Mouse (Mus musculus): ENCODE measurements around the gene Hmces.

Gene Hmces

GRCm38 (mm10) chr6:87913661-87914325 is at the start of gene Hmces:
TSS of gene Hmces (plus strand) at chr6:87913935.
- DNase-seq: peak; percentile 77

DNA sequence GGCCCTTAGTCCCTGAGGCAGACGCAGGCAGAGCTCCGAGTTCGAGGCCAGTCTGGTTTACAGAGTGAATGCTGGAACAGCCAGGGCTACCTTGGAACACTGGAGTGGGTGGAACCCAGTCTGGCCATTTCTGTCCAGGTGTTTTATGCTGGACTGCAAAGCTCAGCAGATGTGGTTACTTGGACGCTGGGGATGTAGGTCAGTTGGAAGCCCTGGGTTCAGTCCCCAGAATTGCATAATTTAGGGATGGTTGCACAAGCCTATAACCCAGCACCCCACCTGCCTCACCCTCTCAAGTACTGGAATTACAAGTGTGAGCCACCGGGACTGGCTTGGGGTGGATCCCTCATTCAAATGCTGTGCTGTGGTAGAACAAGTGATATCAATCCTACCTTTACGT is 47.5 kb upstream of the Hmces start:
- DNase-seq: no peak

- DNase-seq: no peak
These were observed 46.5 kb upstream of the Hmces start for GRCm38 (mm10) chr6:87867256-87867655.

- DNase-seq: no peak
These were observed 44.7 kb upstream of the Hmces start for GRCm38 (mm10) chr6:87868871-87869506.

DNA sequence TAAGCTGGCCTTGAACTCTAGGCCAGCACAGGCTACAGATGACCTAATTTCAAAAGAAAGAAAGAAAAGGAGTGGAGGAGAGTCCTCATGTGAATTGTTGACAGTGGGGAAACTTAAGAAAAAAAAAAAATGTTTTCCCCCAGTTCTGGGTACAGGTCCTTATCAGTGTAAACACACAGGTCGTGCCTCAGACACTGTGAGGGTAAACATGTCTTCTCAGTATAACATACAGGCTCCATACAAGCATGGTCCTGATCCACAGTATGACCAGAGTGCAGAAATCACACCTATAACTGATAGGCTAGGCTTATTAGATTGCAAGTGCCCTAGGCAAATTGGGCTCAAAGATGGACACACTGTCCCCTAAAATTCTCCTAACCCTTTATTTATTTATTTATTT is 43.3 kb upstream of the Hmces start:
- DNase-seq: no peak

- DNase-seq: no peak
These were observed 42.5 kb upstream of the Hmces start for GRCm38 (mm10) chr6:87871240-87871639.

DNA sequence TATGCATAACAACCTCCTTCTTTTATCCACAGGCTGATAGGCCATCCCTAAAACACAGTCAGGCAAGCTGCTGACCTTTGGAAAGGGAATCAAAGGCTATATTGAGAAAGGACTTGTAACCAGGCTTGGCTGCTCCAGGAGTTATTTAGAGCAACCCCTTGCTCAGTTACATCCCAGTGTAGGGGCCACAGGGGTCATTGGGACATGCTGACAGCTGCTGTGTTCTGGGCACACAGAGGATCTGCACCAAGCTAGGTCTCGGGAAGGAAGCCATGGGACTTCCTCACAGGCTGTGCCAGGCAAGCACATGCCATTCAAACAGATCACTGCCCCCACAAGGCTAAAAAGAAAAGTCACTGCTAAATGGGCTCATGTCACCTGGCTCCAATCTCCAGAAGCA is 40.6 kb upstream of the Hmces start:
- DNase-seq: no peak

- DNase-seq: no peak
These were observed 39.8 kb upstream of the Hmces start for GRCm38 (mm10) chr6:87873963-87874362.

DNA sequence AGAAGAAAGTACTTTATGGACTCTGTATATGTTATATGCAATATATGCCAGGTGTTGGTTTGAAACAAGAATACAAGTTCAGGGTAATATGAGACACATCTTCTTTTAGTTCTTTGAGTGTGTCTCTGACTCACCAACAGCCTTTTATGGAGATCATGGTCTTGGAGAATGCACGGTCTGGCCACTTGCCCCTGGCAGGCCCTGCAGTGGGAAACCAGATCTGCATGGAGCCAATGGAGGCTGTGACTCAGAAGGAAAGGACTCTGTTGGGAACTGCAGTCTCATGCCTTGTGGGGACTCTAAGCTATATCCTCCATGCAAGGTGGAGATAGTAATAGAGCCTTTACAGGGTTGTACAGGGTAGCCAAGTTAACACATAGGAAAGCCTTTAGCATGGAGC is 38.7 kb upstream of the Hmces start:
- no peak for DNase-seq

DNA sequence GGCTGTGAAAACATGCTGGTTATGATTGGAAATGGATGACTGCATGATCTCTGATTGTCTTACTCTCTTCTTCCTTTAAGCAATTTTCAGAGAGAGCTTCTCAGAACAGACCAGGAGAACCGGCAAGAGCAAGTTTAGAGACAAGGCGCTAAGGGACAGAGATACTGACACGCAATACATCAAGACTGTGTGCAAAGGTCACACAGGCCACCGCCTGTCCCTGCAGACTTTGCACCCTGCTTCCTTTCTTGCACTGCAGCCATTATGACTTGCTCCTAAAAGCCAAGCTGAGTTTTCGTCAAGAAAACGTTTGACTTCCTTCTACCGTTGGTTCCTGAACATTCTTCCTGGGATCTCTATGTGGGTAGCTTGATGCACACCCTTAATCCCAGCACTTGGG is 38.2 kb upstream of the Hmces start:
- DNase-seq: no peak

- DNase-seq: no peak
These were observed 37.6 kb upstream of the Hmces start for GRCm38 (mm10) chr6:87876068-87876643.

DNA sequence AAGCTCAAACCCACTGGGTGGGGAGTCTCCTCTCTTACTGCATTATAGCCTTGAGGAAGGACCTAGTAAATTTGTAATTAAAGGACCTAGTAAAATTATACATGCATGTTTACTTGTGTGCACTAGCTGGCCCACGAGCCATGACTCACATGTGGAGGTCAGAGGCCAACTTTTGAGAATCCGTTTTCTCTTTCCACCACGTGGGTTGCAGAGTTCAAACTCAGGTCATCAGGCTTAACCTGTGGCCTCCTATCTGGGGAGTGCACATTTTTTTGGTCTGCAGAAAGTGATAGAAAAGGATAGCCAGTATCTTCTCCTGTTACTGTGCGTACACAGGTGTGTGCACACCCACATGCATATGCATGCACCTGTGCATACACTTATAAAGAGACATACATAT is 34.7 kb upstream of the Hmces start:
- no peak for DNase-seq

DNA sequence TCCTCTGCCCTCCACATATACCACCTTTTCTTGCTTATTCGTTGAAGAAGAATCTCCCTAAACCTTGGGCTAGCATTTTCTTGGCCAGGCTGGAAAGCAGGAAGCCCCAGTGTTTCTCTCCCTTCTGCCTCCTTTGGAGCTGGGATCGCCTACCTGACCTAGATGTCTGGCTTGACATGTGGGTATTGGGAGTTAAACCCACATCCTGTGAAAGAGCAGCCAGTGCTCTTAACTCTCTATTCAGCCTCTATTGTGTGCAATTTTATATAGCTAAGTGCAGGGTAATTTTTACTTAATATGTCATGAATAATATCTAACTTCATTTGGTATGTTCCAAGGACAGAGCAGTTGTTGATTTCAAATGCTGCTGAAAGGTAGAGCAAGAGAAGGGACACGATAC is 34.1 kb upstream of the Hmces start:
- no peak for DNase-seq

DNA sequence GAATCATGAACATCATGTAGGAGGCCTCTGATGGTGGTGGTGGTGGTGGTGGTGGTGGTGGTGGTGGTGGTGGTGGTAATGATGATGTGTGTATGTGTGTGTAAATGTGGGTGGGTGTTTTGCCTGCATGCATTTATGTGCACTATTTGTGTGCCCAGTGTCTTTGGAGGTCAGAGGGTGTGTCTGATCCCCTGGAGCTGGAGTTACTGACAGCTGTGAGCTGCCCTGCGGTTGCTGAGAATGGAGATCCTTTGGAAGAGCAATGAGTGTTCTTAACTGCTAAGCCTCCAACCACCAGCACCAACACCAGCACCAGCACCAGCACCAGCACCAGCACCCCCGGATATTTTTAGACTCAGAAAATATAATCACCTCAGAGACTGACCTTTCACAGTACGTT is 31.5 kb upstream of the Hmces start:
- no peak for DNase-seq

- DNase-seq: no peak
These were observed 30.9 kb upstream of the Hmces start for GRCm38 (mm10) chr6:87882816-87883215.

- no peak for DNase-seq
These were observed 27.0 kb upstream of the Hmces start for GRCm38 (mm10) chr6:87886721-87887120.

GRCm38 (mm10) chr6:87887594-87888233 is 26.0 kb upstream of the Hmces start, which contains the start of gene Copg1:
TSS of gene Copg1 (plus strand) at chr6:87887814.
- peak; percentile 100 for DNase-seq

DNA sequence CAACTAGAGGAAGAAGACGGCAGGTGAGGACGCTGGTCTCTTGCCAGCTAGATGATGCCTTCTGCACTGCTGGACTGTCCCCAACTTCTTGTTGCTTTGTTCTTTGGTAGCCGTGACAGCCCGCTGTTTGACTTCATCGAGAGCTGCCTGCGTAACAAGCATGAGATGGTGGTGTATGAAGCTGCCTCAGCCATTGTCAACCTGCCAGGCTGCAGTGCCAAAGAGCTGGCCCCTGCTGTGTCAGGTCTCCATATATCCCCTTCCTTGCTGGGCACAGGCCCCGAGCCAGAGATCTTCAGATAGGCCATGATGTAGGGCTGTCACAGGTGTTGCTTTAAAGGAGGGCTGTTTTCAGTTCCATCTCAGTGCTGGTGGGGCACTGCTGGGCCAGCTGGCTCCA is 19.8 kb upstream of the Hmces start:
- DNase-seq: peak; percentile 83

- DNase-seq: no peak
These were observed 15.7 kb upstream of the Hmces start for GRCm38 (mm10) chr6:87898028-87898427.

DNA sequence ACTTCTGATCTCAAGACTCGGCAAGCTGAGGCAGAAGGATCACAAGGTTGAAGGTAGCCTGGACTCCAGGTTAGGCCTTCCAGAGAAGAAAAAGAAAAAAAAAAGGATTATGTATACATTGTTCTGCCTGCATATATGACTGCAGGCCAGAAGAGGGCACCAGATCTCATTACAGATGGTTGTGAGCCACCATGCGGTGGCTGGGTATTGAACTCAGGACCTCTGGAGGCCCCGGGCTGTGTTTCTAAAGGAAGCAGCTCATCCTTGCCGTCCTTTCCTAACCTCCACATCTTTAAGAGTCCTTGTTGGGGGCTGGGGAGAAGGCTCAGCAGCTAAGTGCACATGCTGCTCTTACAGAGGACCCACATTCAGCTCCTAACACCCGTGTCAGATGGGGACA is 7.1 kb upstream of the Hmces start:
- DNase-seq: no peak

- DNase-seq: no peak
These were observed 4.6 kb upstream of the Hmces start for GRCm38 (mm10) chr6:87909181-87909580.

- no peak for DNase-seq
These were observed 2.2 kb upstream of the Hmces start for GRCm38 (mm10) chr6:87911559-87911958.

- peak; percentile 50 for DNase-seq
These were observed 779 bp downstream of the Hmces start for GRCm38 (mm10) chr6:87914326-87915102.

Measured in cerebellum, adult 9-10 months (tissue).